Mouse (Mus musculus) brain, embryonic 14.5 days (tissue): ENCODE data around the gene Dact2.

ENCODE experiments used
- CTCF ChIP-seq: fragments of 200-500 bp; IDR thresholded peaks from 2 replicates; pipeline ENCODE4 v1.5.1; 2012; ENCODE audit warnings: inconsistent platforms, mild to moderate bottlenecking, moderate library complexity, borderline replicate concordance; ENCODE audit not compliant: insufficient read depth, insufficient read length; ENCODE audit errors: extremely low read depth
- POLR2A ChIP-seq: fragments of 200-500 bp; IDR thresholded peaks from 2 replicates; pipeline ENCODE4 v1.6.1; 2012; ENCODE audit warnings: mild to moderate bottlenecking, inconsistent platforms, borderline replicate concordance; ENCODE audit not compliant: poor library complexity, insufficient read depth, insufficient read length, severe bottlenecking; ENCODE audit errors: extremely low read depth

- no peak for TF ChIP-seq POLR2A
- TF ChIP-seq CTCF = no peak
These were observed 26.8 kb upstream of the Dact2 start for GRCm38 (mm10) chr17:14230698-14231430.
